Mouse (Mus musculus) natural killer cell, adult 2 months (primary cell): ENCODE data around the gene Syngap1.
A peak's percentile ranks its signal among the peaks of the same experiment; 100 is the strongest.

Experiments
- DNase-seq, 2 experiments: peaks; one replicate each; pipeline ENCODE4 v3.0.0; 2022; ENCODE audit warnings: low spot score in 2 of 2

The Syngap1 gene

DNA sequence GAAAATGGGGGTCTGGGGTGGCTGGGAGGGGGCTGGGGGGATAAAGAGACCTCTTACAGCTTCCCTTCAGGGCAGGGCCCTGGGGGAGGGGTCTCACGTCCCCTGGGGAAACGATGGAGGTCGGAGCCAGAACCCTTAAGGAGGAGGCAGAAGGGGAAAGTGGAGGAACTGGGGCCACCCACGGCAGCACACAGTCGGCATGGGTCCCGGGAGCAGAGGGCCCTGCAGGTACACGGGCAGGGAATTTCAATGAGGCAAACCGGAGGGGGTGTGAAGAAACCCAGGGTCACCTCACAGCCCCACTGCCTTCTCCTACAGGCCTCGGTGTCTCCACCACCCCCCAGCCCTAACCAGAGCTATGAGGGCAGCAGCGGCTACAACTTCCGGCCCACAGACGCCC lies 4.6 kb upstream of the Syngap1 start:
- no peak for DNase-seq

DNA sequence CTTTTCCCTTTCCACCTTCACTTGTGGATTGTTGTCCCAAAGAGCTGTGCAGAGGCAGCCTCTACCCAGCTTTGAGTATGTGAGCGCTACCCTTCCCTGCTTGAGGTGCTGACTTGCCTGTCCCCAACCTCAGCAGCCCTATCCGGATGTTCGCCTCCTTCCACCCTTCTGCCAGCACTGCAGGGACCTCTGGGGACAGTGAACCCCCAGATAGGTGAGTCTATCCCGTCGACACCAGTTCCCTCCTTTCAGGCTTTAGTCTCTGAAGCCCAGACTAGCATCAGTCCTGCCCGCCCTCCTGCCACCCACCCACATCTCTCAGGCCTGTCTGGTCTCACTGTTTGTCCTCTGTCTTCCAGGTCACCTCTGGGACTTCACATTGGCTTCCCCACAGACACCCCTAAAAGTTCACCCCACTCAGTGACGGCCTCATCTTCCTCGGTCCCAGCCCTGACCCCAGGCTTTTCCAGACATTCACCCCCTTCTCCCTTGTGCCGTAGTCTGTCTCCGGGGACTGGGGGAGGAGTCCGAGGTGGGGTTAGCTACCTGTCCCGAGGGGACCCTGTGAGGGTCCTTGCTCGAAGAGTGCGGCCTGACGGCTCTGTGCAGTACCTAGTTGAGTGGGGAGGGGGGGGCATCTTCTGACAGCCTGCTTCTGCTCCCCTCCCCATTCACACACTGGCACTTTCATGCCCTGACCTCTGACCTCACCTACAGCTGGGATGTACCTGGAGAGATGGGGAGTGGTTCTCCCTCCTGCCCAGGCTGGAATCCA lies 3.9 kb upstream of the Syngap1 start:
- no peak for DNase-seq

DNA sequence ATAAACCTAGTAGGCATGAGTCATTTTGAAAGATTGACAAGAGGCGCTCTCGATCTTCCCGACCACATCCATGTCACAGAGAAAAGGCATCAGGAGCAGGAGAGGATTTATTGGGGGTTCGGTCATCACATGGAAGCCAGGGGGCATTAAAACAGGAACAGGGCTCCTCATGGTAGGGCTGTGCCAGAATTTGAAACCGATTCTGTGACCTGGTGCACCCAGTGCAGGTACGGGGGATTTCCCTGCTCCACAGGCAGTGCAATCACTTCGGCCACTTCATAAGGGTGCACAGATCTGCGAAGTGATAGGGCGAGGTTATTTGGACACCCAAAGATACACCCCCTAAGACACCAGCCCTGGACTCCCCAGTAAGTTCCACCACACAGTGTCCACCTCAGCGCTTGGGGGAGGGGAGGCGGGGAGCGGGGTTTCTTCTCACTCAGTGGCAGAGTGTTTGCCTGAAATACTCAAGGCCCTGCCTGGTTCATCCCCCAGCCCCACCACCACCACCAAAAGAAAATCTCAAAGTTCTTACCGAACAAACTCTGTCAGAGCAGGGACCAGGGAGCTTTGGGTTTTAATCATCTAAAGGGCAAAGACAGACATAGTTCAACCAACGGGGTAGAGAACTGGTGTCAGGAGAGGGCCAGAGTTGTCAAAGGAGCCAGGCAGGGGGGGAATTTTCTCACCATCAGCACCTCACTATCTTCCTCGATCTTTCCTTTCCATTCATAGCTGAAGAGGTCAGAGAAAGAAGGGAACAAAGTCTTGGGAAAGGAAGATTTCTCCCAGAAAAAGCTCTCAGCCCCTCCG lies 3.0 kb upstream of the Syngap1 start:
- DNase-seq: peak; percentile 66 to 77

DNA sequence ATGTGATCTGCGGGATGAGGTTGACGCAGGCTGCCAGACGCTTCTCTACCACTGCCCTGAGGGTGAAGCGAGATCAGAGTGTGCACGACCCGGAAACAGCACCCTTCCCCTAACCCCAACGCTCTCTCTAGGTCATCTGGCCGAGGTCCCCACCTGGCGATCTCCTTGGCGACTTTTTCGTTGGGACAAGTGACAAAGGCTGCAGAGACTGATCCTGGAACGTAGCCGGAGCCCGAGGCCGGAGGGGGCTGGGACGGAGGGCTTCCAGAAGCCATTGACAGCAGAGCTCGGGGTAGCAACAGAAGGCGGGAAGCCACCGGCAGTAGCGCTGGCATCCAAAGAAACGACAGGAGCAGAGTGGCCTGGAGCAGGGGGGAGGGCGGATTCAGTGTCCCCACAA lies 2.3 kb upstream of the Syngap1 start:
- DNase-seq: peak in 1 of 2 experiments; percentile 47

DNA sequence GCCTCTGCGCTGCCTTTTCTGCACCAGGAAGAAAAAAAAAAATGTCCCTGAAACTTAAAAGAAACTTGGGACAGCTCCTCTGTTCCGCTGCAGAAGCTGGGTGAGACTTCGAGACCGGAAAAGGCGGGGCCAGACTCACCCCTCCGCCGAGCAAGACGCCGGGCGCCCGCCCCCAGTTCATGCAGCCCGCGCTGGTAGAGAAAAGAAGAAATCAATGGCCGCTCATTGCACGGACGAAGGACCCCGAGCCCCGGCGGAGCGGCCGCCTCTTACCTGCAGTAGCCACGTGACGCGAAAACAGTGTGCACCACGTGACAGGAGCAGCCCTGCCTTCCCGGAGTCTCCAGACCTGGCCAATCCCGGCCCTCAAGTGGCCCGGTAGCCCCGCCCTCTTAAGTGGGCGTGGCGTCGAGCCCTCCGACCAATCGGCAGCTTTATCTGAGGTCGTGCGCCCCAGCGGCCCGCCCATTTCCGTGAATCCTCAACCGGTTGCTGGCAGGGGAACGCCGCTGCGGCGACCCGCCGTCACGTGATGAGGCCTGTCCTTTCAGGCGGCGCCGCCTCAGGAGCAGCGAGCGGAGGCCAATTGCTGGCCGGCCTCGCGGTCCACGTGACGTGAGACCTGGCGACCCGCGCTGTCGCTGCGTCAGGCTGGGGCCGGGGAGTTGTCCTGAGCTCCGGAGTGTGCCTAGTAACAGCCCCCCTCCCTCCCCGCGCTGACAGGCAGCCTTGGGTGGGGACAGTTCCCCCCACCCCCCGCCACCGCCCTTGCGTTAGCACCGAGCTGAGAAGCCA lies 1.7 kb upstream of the Syngap1 start, which contains the start of gene Cuta:
Gene Cuta (minus strand): TSS at position 392 of the 795 bp plus-strand sequence.
- DNase-seq: peak; percentile 99 to 100

DNA sequence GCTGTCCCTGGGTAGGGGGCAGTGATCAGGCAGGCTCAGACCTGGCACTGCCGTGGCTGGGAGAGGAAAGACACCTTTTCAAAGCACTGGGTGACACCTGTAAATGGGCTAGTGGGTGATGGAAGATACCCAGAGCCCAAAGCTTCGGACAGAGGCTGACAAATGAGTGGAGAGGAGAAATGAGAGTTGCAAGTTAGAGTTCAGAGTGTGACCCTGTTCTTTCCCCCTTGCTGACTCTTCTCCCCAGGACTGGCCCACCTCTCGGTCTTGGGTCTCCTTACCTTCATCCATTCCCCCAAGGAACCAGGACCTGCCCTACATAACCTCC lies 1.1 kb upstream of the Syngap1 start:
- DNase-seq: no peak

DNA sequence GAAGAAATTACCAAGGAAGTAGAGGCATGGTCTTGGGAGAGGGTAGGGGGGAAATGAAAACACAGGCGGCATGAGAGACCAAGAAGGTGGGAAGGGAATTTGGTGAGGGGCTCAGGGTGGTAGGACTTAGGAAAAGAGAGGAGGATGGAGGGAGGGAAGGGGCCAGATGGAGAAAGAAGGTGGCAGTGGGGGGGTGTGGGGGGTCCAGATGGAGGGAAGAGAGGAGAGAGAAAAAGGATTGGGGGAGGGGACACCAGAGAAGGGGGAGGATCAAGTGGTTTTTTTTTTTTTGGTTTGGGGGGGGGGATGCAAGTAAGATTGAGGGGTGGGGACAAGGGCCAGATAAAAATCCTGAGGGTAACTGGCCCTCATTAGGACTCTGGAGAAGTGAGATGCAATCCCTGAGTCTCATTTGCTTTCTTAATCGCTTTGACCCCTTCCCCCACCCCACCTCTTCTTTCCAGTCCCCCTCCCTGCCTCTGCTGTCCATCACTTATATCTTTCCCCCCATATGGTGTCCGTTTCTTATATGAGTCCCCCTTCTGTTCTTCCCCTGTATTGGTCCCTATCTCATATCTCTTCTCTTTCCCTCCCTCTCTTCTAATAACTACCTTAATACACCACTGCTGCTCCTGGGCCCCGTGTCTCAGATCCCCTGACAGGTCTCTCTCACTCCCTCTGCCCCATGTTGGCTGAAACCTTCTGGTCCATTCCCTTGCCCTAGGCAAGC lies 953 bp downstream of the Syngap1 start:
- DNase-seq: no peak

DNA sequence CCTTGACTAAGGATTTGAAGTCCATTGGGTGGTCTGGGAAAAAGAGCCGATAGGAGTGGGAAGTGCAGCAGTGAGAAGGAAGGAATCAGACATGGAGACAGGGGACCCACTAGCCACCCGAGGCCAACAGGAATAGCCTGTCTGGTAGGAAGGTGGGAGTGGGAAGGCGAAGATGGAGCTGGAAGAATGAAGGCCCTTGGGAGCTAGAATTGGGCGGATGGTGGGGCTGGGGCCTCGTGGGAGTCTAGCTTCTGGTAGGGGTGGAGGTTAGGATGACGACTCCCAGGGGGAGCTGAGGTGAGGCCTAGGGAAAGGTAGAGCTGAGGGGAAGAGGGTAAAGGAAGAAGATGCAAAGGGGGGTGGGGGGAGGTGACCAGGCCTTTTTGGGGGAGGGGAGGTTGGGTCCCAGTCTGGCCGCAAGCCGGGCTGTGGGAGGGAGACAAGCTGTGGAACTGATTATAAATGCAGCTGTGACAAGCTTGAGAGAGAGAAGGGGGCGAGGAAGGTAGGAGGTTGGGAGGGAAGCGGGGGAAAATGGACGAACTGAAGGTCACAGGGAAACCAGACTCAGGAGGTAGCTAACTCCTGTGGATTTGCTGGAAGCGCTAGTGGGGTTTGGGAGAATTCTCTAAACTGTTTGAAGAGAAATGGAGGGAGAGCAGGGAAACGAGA lies 4.9 kb downstream of the Syngap1 start:
- DNase-seq: no peak

DNA sequence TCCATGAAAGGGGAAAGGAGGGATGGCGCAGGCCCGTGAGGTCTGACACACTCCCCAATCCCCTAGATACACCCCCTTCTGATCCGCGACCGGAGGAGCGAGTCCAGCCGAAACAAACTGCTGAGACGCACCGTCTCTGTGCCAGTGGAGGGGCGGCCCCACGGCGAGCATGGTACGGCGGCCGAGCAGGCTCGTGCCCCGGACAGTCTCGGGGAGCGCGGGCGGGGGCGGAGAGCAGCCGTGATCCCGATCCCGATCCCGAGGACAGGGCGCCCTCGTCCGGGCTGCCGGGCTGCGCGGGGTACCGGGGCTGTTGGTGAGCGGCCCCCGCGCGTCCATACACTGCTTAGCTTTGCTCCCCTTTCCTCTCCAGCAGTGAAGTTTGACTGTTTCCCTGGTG lies 5.5 kb downstream of the Syngap1 start:
- DNase-seq: no peak

DNA sequence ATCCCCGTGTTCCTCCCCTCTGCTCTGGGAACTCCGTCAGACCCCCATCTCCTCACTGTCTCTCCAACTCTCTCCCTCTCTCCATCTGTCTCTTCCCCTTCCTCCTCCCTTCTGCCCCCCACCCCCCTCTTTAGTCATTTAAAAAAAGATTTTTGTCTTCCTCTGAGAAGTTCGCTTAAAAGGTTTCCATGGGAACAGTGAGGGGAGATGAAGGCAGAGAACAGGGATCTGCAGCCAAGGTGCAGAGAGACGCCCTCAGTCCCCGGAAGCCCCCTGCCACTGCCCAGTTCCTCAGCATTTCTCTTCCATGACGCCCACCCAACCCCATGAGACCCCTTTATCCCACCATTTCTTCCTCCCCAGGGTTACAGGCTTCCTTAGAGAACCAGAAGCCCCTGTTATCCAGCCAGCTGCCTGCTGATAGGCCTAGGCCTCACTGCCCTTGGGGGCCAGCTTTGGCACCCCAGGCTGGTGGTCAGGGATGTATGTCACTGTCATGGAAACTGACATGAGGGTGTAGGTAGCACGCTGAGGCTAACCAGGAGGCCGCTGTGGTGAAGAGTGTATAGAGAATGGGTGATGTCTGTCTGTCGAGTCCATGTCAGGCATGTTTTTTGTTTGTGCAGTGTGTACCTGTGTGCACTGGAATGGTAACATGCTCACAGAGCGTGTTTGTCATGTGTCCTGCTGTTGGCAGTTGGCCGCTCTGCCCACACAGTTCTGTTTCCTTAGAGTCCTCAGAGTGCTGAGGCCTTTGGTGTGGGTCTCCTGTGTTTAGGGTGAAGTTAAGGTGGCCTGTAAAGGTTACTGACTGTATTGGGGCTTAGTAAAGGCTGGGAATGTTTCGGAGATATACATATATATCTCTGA lies 6.4 kb downstream of the Syngap1 start:
- no peak for DNase-seq

DNA sequence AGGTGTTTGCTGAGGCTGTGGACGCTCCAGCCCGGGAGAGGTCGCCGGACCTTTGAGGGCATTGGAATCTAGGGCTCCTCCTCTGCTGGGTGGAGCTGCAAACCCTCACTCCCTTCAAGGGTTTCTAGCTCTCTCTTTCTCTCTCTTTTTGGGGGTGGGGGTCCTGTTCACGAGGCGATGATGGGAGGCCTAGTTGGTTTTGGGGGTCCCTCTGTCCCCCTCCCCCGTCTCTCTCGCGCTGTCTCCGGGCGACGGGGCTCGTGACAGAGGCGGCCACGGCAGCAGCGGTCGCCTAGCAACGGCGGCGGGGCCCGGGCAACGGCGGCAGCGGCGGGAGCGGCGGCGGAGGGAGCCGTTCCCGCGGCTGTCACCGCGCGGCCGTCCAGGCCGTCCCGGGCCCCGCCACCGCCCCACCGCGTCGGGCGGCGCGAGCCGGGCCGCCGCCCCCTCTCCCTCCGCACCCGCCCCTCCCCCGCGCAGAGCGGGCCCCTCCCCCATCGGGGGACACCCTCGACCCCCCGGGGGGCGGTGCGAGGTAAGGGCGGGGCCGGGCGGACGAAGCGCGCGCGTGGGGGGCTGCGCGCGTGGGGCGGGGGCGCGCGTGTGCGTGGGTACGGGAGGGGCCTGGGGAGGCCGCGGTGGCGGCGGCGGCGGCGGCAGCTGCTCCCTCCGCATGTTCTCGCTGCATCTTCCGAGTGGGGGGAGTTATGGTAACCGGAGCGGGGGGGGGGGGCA lies 7.4 kb downstream of the Syngap1 start:
- no peak for DNase-seq

DNA sequence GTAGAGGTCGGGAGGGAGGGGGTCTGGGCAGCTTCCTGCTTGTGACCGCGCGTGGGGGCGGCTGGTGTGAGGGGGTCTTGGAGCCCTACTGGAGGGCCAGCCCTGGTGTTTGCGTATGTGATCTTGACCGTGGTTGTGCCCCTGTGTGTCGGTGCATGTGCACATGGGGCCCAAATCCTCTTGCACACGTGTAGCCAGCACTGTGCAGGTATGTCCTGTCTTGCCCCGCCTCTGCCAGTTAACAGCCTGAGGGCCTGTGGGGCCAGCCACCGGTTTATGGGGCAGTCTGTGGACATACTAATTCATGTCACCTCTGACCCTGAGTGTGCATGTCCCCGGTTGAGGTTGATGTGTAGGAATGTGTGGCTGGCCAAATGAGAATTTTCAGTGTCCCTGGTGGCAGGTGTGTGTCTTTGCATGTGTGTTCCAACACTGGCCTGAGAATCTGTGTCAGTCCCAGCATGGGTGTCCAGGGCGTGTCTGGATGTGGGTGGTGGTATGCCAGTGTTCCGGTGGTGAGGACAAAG lies 8.1 kb downstream of the Syngap1 start:
- peak in 1 of 2 experiments; percentile 38 for DNase-seq

DNA sequence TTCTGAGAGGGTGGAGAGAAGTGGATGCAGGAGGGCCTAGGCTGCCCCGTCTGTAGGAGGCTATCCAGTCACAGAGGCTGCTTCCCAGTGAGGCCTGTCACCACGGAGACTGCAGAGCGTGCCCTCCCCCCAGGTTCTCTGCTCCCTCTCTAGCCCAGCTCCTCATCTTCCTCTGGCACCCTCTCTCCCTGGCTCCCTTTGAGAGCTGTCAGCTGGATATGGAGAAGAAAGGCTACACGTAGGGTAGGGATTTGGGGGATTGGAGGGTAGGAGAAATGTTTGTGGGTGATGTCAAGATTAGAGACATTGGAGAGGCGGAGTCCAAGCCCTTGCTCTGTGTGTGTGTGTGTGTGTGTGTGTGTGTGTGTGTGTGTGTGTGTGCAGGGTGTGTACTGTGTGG lies 8.8 kb downstream of the Syngap1 start:
- DNase-seq: no peak

DNA sequence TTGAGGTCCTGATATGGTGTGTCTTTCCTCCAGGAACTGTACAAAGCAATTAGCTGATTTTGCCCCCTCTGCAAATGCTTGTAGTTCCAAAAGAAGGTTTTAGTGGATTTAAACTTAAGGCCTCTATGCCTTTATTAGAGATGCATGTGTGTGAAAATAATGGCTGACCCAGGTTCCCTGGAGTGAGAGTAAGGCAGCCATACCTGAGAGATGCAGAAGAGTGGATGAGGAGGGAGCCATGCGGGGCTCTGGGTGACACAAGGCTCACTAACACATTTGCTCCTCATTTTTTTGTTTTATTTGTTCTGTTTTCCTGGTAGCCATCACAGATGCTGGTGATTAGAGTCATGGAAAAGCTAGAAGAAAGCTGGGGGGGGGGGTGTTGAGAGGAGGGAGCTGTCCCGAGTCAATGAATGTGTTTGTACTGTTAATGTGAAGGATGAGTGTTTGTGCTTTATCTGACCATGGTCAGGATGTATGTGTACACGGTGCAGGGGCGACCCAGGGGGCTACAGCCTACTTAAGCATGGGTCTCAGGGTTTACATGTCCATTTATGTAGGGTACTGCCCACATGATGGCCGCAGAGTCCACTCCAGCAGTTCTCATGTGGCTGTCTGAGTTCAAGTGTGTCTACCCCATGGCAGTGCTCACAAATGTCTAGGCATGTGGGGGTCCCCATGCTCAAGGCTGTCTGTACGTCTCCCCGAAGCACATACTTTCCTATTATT lies 9.7 kb downstream of the Syngap1 start:
- DNase-seq: no peak

DNA sequence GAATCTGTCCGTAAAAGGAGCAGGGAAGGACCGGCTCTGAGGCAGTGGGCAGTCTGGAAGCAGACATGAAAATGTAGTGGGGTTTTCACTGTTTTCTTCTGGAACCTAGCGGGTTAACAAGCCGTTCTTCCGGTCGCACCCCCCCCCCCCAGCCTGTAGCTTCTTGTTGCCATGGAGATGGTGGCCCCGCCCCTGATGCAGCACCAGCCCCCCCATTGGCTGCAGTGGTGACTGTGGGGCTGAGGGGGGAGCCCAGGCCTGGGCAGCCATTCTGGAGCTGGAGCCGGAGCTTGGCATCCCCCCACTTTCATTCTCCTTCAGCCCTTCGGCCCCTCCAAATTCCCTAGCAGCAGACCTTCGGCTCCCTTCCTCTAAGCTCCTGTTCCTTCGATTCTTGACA lies 10.4 kb downstream of the Syngap1 start:
- peak; percentile 87 for DNase-seq

DNA sequence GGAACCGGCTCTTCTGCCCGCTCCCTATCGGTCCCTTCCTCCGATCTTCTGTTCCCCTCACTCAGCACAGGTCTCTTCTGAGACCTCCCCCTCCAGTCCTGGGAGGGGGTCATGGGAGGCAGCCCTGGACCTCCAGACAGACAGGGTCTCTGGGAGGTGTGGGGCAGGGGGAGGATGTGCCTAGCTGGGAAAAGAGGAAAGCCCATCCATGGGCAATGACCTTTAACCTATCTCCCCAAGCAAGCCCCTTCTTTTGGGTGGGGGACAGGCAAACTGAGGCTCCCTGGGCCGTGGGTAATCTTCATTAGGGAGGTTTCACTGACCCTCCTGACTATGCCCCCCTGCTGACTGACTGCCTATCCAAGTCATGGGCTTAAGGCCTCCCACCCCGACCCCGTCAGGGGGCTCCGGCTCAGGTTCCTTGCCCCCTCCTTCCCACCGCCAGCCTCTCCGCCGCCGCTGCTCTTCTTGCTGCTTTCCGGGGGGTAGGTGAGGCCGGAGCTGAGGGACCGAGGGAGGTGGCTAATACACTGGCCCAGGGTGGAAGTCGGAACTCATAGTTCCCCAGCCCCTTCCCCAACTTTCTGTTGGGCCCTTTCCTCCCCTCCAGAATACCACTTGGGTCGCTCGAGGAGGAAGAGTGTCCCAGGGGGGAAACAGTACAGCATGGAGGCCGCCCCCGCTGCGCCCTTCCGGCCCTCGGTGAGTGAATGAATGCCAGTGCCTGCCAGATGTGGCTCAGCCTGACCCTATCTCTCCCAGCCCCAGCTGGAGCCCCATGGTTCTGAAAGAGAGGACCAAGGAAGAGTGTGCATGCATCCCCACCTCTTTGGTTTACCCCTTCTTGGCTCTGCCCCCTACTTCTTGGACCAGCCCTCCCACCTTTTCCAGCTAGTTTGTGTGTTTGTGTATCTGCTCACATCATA lies 11.2 kb downstream of the Syngap1 start:
- DNase-seq: no peak

DNA sequence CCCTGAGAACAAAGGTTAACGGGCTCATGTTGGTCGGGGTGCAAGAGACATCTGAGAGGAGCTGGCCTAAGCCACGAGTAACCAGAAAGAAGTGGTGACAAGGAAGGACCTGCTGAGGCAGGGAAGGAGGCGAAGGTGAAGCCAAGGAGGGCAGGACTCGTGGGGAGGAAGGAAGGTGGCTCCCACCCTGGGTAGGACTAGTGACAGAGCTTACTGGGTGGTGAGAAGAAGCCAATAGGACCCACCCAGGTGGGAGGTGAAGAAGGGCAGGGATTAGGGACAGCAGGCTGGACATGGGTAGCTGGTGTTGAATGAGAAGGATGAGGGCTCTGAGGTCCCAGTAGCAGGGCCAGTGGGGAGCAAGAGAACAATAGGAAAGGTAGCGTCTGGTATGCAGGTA lies 12.1 kb downstream of the Syngap1 start:
- no peak for DNase-seq
